Comparison of ENCODE assay signal across 19 mouse cellular contexts in the genomic region with DNA sequence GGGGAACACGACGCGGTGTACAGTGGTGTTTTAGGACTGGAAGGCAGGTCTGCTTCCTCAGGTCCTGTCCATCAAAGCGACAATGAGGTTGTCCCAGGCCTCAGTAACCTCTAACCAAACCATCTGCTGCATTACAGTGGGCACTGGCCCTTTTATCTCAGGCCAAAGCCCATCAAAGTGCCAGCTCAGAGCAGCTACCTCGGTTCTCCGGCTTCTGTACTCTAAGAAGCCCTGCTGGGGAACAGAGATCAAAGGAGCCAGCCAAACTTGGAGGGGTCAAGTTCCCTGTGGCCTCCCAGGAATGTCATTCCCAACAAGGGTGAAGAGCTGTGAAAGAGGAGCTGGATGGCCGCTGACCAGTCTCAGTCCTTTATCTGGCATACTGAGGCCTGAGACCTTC. TPM values are rescaled to one million over a fixed set of nuclear protein-coding genes. Genes with fewer than 3 reads are reported as not detected.
DNase-seq lines count a peak whose midpoint lies in the region; ATAC-seq and TF ChIP-seq lines count a peak whose summit lies in the region.
"Had no signal": no experiment of that assay in that cellular context is flagged by ENCODE, and none has a peak within 500 bp of the region (broad histone marks: within the 10 kb centered on the region; RNA-seq: fewer than 3 reads in every experiment).

No protein-coding gene starts in this region.

- H3K9me3 ChIP-seq in kidney, embryonic 14.5 days (ENCODE audit: control insufficient read depth, low read length), result no peaks in the 10 kb centered on the region
- H3K9me3 ChIP-seq in hindbrain, postnatal 0 days (ENCODE audit: low read length), result no peaks in the 10 kb centered on the region
- H3K9me3 ChIP-seq: embryonic facial prominence, embryonic 13.5 days; limb, embryonic 10.5 days had no signal

- H3K27me3 ChIP-seq in kidney, embryonic 14.5 days (ENCODE audit: control insufficient read depth, insufficient read depth, low read length), result no peaks in the 10 kb centered on the region
- H3K27me3 ChIP-seq in small intestine, adult 2 months (ENCODE audit: control insufficient read depth, insufficient read depth, low read length), result no peaks in the 10 kb centered on the region
- no peaks in the 10 kb centered on the region for H3K27me3 ChIP-seq in hindbrain, postnatal 0 days (ENCODE audit: insufficient read depth, low read length)
- H3K27me3 ChIP-seq: embryonic facial prominence, embryonic 13.5 days had no signal

- H3K4me2 ChIP-seq in kidney, embryonic 14.5 days (replicated peaks; ENCODE audit: low read depth, low read length), result no peak overlapping the region
- no peak overlapping the region for H3K4me2 ChIP-seq in hindbrain, postnatal 0 days (ENCODE audit: low read depth, low read length)
- H3K4me2 ChIP-seq: embryonic facial prominence, embryonic 13.5 days had no signal

- TF ChIP-seq POLR2A in small intestine, adult 2 months (IDR thresholded peaks at IDR 0.05; ENCODE audit: low read depth, low read length), result no peak

- no peak overlapping the region for H3K9ac ChIP-seq in kidney, embryonic 14.5 days (ENCODE audit: low read depth, low read length)
- no peak overlapping the region for H3K9ac ChIP-seq in hindbrain, postnatal 0 days (replicated peaks; ENCODE audit: low read length)
- H3K9ac ChIP-seq: embryonic facial prominence, embryonic 13.5 days; liver, postnatal 0 days had no signal

- H3K4me3 ChIP-seq in kidney, embryonic 14.5 days (ENCODE audit: low read length), result no peak overlapping the region
- H3K4me3 ChIP-seq in small intestine, adult 2 months (ENCODE audit: low read depth, low read length), result no peak overlapping the region
- no peak overlapping the region for H3K4me3 ChIP-seq in hindbrain, postnatal 0 days (ENCODE audit: low read length)
- H3K4me3 ChIP-seq: embryonic facial prominence, embryonic 13.5 days; limb, embryonic 10.5 days had no signal

- ATAC-seq in kidney, embryonic 14.5 days (ENCODE audit: low FRiP score, low TSS enrichment), result peak; percentile 66; the same call in 1 of the 2 replicates
- no peak for ATAC-seq in hindbrain, postnatal 0 days
- ATAC-seq: forebrain, embryonic 16.5 days; hindbrain, embryonic 16.5 days; liver, postnatal 0 days; midbrain, embryonic 16.5 days had no signal

- WGBS in kidney, embryonic 14.5 days, result 51% methylated on average over 7 of the region's 7 CpGs
- 81% methylated on average over 7 of the region's 7 CpGs for WGBS in small intestine, adult 2 months
- 62% methylated on average over 7 of the region's 7 CpGs for WGBS in hindbrain, postnatal 0 days

- no peak for TF ChIP-seq CTCF in small intestine, adult 2 months (IDR thresholded peaks at IDR 0.05; ENCODE audit: extremely low read depth, insufficient read length, insufficient replicate concordance, low read depth, low read length)
- no peak for TF ChIP-seq CTCF in hindbrain, postnatal 0 days (IDR thresholded peaks at IDR 0.05; ENCODE audit: low read depth)

- H3K4me1 ChIP-seq in kidney, embryonic 14.5 days (ENCODE audit: control insufficient read depth, insufficient read depth, low read length), result no peaks in the 10 kb centered on the region
- peaks cover 14% of the 10 kb centered on the region; the same call in 1 of the 2 replicates for H3K4me1 ChIP-seq in small intestine, adult 2 months (ENCODE audit: control insufficient read depth, insufficient read depth, insufficient read length, low read length)
- H3K4me1 ChIP-seq in hindbrain, postnatal 0 days (ENCODE audit: insufficient read depth, low read length), result no peaks in the 10 kb centered on the region
- H3K4me1 ChIP-seq: embryonic facial prominence, embryonic 13.5 days had no signal

- H3K27ac ChIP-seq in kidney, embryonic 14.5 days (ENCODE audit: low read depth, low read length), result no peak overlapping the region
- peak overlapping the region; percentile 11; the same call in 1 of the 2 replicates for H3K27ac ChIP-seq in small intestine, adult 2 months (ENCODE audit: insufficient read depth, low read depth, low read length)
- no peak overlapping the region for H3K27ac ChIP-seq in hindbrain, postnatal 0 days
- H3K27ac ChIP-seq: embryonic facial prominence, embryonic 13.5 days; limb, embryonic 10.5 days had no signal

- no peaks in the 10 kb centered on the region for H3K36me3 ChIP-seq in kidney, embryonic 14.5 days (ENCODE audit: control insufficient read depth, insufficient read depth, low read length)
- no peaks in the 10 kb centered on the region for H3K36me3 ChIP-seq in small intestine, adult 2 months (ENCODE audit: control insufficient read depth, insufficient read depth, low read length)
- no peaks in the 10 kb centered on the region for H3K36me3 ChIP-seq in hindbrain, postnatal 0 days (ENCODE audit: insufficient read depth, low read length)
- H3K36me3 ChIP-seq: embryonic facial prominence, embryonic 13.5 days; limb, embryonic 10.5 days had no signal

- DNase-seq in embryo, embryonic 10.5 days (ENCODE audit: low spot score), result peak; percentile 27
- DNase-seq in embryo, embryonic 11 days, result no peak
- no peak for DNase-seq in kidney, postnatal 4 days
- peak; percentile 44 to 69 for DNase-seq in gastrocnemius, adult 8-10 months (ENCODE audit: low spot score in 2 of 2)
- DNase-seq in hindbrain, postnatal 0 days (ENCODE audit: low spot score), result no peak
- DNase-seq: B cell, adult 2 months; cerebellum, adult 2 months; kidney, adult 11 months; kidney, postnatal 25 days; liver, postnatal 0 days; right cerebral cortex, postnatal 25 days; thymus, adult 2 months had no signal

RNA-seq across cellular contexts. Expression of a gene that starts 11.6 kb away (rescaled TPM):
- polyA plus RNA-seq in kidney, embryonic 14.5 days (2014; fragmentation: Nextera tagmentation; extraction: Ambion mirVana), result 17.4 and 22.3 TPM in 2 replicates
- 100 to 1,000 TPM in 1 of 4 experiments, 10 to 100 TPM in 3; 76.4 to 106 (median 80.8) TPM for total RNA-seq in gastrocnemius, adult 8-10 months (2022)
- 1.1 and 3.6 TPM in 2 replicates for polyA plus RNA-seq in small intestine, adult 2 months (2012; rRNA removed)
- total RNA-seq in hindbrain, postnatal 0 days (2014; rRNA removed), result 20.4 and 20.9 TPM in 2 replicates
- polyA plus RNA-seq in hindbrain, postnatal 0 days (2015; fragmentation: Nextera tagmentation; extraction: Ambion mirVana), result 12.2 and 12.7 TPM in 2 replicates

Comparison
In these comparisons a context has a peak if more than half of its experiments do, and no peak if none do; other contexts are left out.
1. DNase-seq: peak in embryo, embryonic 10.5 days (single experiment) and gastrocnemius, adult 8-10 months (2 of 2); none in embryo, embryonic 11 days (single experiment), kidney, postnatal 4 days (0 of 2) and hindbrain, postnatal 0 days (single experiment).